Mouse (Mus musculus) ES-E14 (cell line): ENCODE data around the gene Slc35b1.

Experiments used
- MAFK ChIP-seq: IDR thresholded peaks from 2 replicates; pipeline ENCODE4 v1.6.1; 2014; ENCODE audit warnings: mild to moderate bottlenecking, low read depth, low read length, inconsistent platforms; ENCODE audit not compliant: insufficient read depth
- ZC3H11A ChIP-seq: IDR thresholded peaks from 2 replicates; pipeline ENCODE4 v1.6.1; 2012; ENCODE audit warnings: low read depth, mild to moderate bottlenecking, inconsistent platforms, low read length, borderline replicate concordance

DNA sequence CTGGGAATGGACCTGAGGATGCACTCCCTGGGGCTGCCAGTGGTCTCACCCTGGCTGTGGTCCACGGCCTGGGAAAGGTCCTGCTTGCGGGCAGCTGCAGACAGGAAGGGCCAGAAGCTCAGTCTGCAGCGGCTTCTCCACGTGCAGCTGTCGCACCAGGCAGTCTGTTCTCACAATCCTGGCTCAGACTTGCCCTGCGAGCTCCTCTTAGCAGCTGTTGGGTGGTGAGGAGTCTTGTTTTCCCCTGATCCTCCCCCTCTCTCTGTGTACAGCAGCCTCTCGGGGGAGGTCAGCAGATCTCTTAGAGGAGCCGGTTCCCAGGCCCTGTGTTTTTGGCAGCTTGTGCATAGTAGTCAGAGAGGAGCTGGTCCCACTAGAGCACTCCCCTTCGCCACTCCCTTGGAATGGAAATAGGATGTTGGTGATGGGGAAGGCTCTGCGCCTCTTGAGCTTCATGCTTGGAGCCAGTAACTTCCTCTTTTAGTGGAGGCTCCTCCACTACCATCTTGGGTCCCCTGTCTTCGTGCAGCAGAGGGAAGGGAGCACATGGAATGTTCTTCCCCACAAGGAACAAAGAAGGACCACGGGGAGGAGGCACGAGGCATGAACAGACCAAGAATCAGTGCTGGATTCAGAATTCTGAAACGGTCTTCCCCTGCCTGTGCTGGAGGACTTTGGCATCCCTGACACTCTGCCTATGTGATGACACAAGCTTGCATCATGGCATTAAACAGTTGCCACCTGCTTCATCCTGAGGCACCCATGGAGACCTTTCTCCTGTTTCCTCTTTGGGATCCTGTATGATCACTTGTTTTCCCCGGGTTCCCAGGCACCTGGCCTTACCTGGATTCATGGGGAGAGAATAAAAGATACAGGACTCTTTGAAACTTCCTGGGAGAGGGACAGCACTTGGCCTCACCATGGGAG, 14.3 kb upstream of the Slc35b1 start:
- TF ChIP-seq MAFK: no peak
- TF ChIP-seq ZC3H11A: no peak
